Comparison of ENCODE assay signal across 31 mouse cellular contexts in genomic region chr2:115993877-115994276, GRCm38 (mm10).
A peak's percentile ranks its signal among the peaks of the same experiment; 100 is the strongest.
DNase-seq lines count a peak whose midpoint lies in the region; ATAC-seq and TF ChIP-seq lines count a peak whose summit lies in the region.
"Had no signal": no experiment of that assay in that cellular context is flagged by ENCODE, and none has a peak within 500 bp of the region (broad histone marks: within the 10 kb centered on the region; RNA-seq: fewer than 3 reads in every experiment).

No protein-coding gene starts in this region.

- ATAC-seq in embryonic facial prominence, embryonic 12.5 days (ENCODE audit: insufficient number of reproducible peaks, insufficient read depth, low FRiP score, low TSS enrichment): no peak
- ATAC-seq in hindbrain, embryonic 12.5 days (ENCODE audit: low FRiP score): no peak
- ATAC-seq in hindbrain, embryonic 14.5 days (ENCODE audit: low FRiP score): no peak
- ATAC-seq in kidney, embryonic 16.5 days (ENCODE audit: low FRiP score, low TSS enrichment): peak; percentile 15; the same call in 1 of the 2 replicates
- no peak for ATAC-seq in hindbrain, postnatal 0 days
- ATAC-seq: activated CD4-positive, CD25-positive, alpha-beta regulatory T cell, adult 4 months; inflammation-experienced regulatory T-cells, adult 6 months; liver, embryonic 12.5 days; liver, postnatal 0 days; midbrain, embryonic 16.5 days had no signal

- 40% methylated on average over 4 of the region's 4 CpGs for WGBS in embryonic facial prominence, embryonic 12.5 days
- WGBS in embryonic facial prominence, embryonic 10.5 days: 44% methylated on average over 4 of the region's 4 CpGs
- 70% methylated on average over 4 of the region's 4 CpGs for WGBS in hindbrain, embryonic 12.5 days
- 60% methylated on average over 4 of the region's 4 CpGs for whole genome bisulfite sequencing in hindbrain, embryonic 14.5 days
- 48% methylated on average over 4 of the region's 4 CpGs for WGBS in kidney, embryonic 16.5 days
- 60% methylated on average over 4 of the region's 4 CpGs for WGBS in hindbrain, postnatal 0 days

- H3K36me3 ChIP-seq in embryonic facial prominence, embryonic 12.5 days: 0 out of 2 replicates have a peak, but pooled peaks cover 3% of the 10 kb centered on the region
- H3K36me3 ChIP-seq in embryonic facial prominence, embryonic 10.5 days (replicated peaks): peaks cover 52% of the 10 kb centered on the region
- H3K36me3 ChIP-seq in hindbrain, embryonic 12.5 days: peaks cover 4% of the 10 kb centered on the region; the same call in 1 of the 2 replicates
- peaks cover 13% of the 10 kb centered on the region for H3K36me3 ChIP-seq in hindbrain, embryonic 14.5 days (replicated peaks; ENCODE audit: control insufficient read depth, insufficient read depth)
- peaks cover 9% of the 10 kb centered on the region; the same call in 1 of the 2 replicates for H3K36me3 ChIP-seq in kidney, embryonic 16.5 days (ENCODE audit: insufficient read depth, low read length)
- no peaks in the 10 kb centered on the region for H3K36me3 ChIP-seq in hindbrain, postnatal 0 days (ENCODE audit: insufficient read depth, low read length)
- H3K36me3 ChIP-seq: embryonic facial prominence, embryonic 13.5 days; liver, embryonic 12.5 days had no signal

- intact Hi-C loops in left cerebral cortex, postnatal 4 days (cut with DNase I): no loop called here

- no peak for TF ChIP-seq CTCF in hindbrain, postnatal 0 days (IDR thresholded peaks at IDR 0.05; ENCODE audit: low read depth)

- H3K4me3 ChIP-seq in embryonic facial prominence, embryonic 12.5 days: no peak overlapping the region
- H3K4me3 ChIP-seq in embryonic facial prominence, embryonic 10.5 days: no peak overlapping the region
- H3K4me3 ChIP-seq in hindbrain, embryonic 12.5 days: no peak overlapping the region
- no peak overlapping the region for H3K4me3 ChIP-seq in hindbrain, embryonic 14.5 days (replicated peaks; ENCODE audit: low read length)
- H3K4me3 ChIP-seq in kidney, embryonic 16.5 days (ENCODE audit: low read length): no peak overlapping the region
- no peak overlapping the region for H3K4me3 ChIP-seq in hindbrain, postnatal 0 days (ENCODE audit: low read length)
- H3K4me3 ChIP-seq: embryonic facial prominence, embryonic 13.5 days; liver, embryonic 12.5 days; neural tube, embryonic 12.5 days had no signal

- H3K27ac ChIP-seq in embryonic facial prominence, embryonic 12.5 days: peak overlapping the region; percentile 1
- H3K27ac ChIP-seq in embryonic facial prominence, embryonic 10.5 days (replicated peaks): no peak overlapping the region
- 0 out of 2 replicates have a peak overlapping the region, but pooled peaks have one; percentile 30 for H3K27ac ChIP-seq in hindbrain, embryonic 12.5 days
- H3K27ac ChIP-seq in hindbrain, embryonic 14.5 days: no peak overlapping the region
- no peak overlapping the region for H3K27ac ChIP-seq in kidney, embryonic 16.5 days (ENCODE audit: low read length)
- H3K27ac ChIP-seq in hindbrain, postnatal 0 days: peak overlapping the region; percentile 26; the same call in 1 of the 2 replicates
- H3K27ac ChIP-seq: embryonic facial prominence, embryonic 13.5 days; liver, embryonic 12.5 days; neural tube, embryonic 12.5 days; stomach, postnatal 0 days had no signal

- 0 out of 2 replicates have a peak, but pooled peaks cover 3% of the 10 kb centered on the region for H3K27me3 ChIP-seq in embryonic facial prominence, embryonic 12.5 days
- no peaks in the 10 kb centered on the region for H3K27me3 ChIP-seq in embryonic facial prominence, embryonic 10.5 days (replicated peaks; ENCODE audit: low read depth, poor library complexity, severe bottlenecking)
- no peaks in the 10 kb centered on the region for H3K27me3 ChIP-seq in hindbrain, embryonic 12.5 days
- H3K27me3 ChIP-seq in hindbrain, embryonic 14.5 days (ENCODE audit: control insufficient read depth, insufficient read depth, low read length): no peaks in the 10 kb centered on the region
- no peaks in the 10 kb centered on the region for H3K27me3 ChIP-seq in kidney, embryonic 16.5 days (ENCODE audit: insufficient read depth, low read length)
- no peaks in the 10 kb centered on the region for H3K27me3 ChIP-seq in hindbrain, postnatal 0 days (ENCODE audit: insufficient read depth, low read length)
- H3K27me3 ChIP-seq: CH12.LX; embryonic facial prominence, embryonic 13.5 days; liver, embryonic 12.5 days; neural tube, embryonic 12.5 days had no signal

- DNase-seq in embryonic facial prominence, embryonic 10.5 days (ENCODE audit: low spot score): no peak
- DNase-seq in hindbrain, embryonic 14.5 days (ENCODE audit: low spot score): no peak
- no peak for DNase-seq in kidney, postnatal 4 days
- DNase-seq in hindbrain, postnatal 0 days (ENCODE audit: low spot score): no peak
- no peak for DNase-seq in left cerebral cortex, postnatal 4 days
- DNase-seq: adrenal gland, postnatal 10 days; cerebellum, adult 9-10 months; cerebellum, postnatal 36 days; gastrocnemius, postnatal 25 days; heart, adult 11 months; heart, postnatal 36 days; kidney, adult 11 months; kidney, postnatal 36 days; liver, postnatal 0 days; lung, postnatal 36 days; right cerebral cortex, postnatal 4 days; thymus, adult 18-20 months; thymus, postnatal 25 days had no signal

- H3K4me1 ChIP-seq in embryonic facial prominence, embryonic 12.5 days: peaks cover 11% of the 10 kb centered on the region
- peaks cover 36% of the 10 kb centered on the region for H3K4me1 ChIP-seq in embryonic facial prominence, embryonic 10.5 days
- peaks cover 15% of the 10 kb centered on the region for H3K4me1 ChIP-seq in hindbrain, embryonic 12.5 days
- peaks cover 17% of the 10 kb centered on the region for H3K4me1 ChIP-seq in hindbrain, embryonic 14.5 days (replicated peaks; ENCODE audit: control insufficient read depth, insufficient read depth, low read length)
- peaks cover 26% of the 10 kb centered on the region for H3K4me1 ChIP-seq in kidney, embryonic 16.5 days (ENCODE audit: insufficient read depth, low read length)
- no peaks in the 10 kb centered on the region for H3K4me1 ChIP-seq in hindbrain, postnatal 0 days (ENCODE audit: insufficient read depth, low read length)
- H3K4me1 ChIP-seq: liver, embryonic 12.5 days had no signal

- no peak overlapping the region for H3K9ac ChIP-seq in embryonic facial prominence, embryonic 12.5 days
- no peak overlapping the region for H3K9ac ChIP-seq in hindbrain, embryonic 12.5 days
- no peak overlapping the region for H3K9ac ChIP-seq in hindbrain, embryonic 14.5 days
- no peak overlapping the region for H3K9ac ChIP-seq in kidney, embryonic 16.5 days (replicated peaks; ENCODE audit: low read length)
- no peak overlapping the region for H3K9ac ChIP-seq in hindbrain, postnatal 0 days (replicated peaks; ENCODE audit: low read length)
- H3K9ac ChIP-seq: embryonic facial prominence, embryonic 13.5 days; liver, embryonic 12.5 days; liver, postnatal 0 days; neural tube, embryonic 12.5 days had no signal

- no peak overlapping the region for H3K4me2 ChIP-seq in embryonic facial prominence, embryonic 12.5 days (replicated peaks)
- no peak overlapping the region for H3K4me2 ChIP-seq in hindbrain, embryonic 12.5 days (replicated peaks)
- no peak overlapping the region for H3K4me2 ChIP-seq in hindbrain, embryonic 14.5 days (replicated peaks)
- H3K4me2 ChIP-seq in kidney, embryonic 16.5 days (replicated peaks; ENCODE audit: low read depth, low read length): no peak overlapping the region
- no peak overlapping the region for H3K4me2 ChIP-seq in hindbrain, postnatal 0 days (ENCODE audit: low read depth, low read length)
- H3K4me2 ChIP-seq: embryonic facial prominence, embryonic 13.5 days; heart, embryonic 11.5 days; liver, embryonic 12.5 days; midbrain, embryonic 11.5 days; neural tube, embryonic 12.5 days had no signal

- no peaks in the 10 kb centered on the region for H3K9me3 ChIP-seq in embryonic facial prominence, embryonic 12.5 days
- H3K9me3 ChIP-seq in embryonic facial prominence, embryonic 10.5 days: no peaks in the 10 kb centered on the region
- H3K9me3 ChIP-seq in hindbrain, embryonic 12.5 days (replicated peaks): no peaks in the 10 kb centered on the region
- no peaks in the 10 kb centered on the region for H3K9me3 ChIP-seq in hindbrain, embryonic 14.5 days (ENCODE audit: control insufficient read depth, low read length)
- H3K9me3 ChIP-seq in kidney, embryonic 16.5 days (ENCODE audit: low read length): no peaks in the 10 kb centered on the region
- H3K9me3 ChIP-seq in hindbrain, postnatal 0 days (ENCODE audit: low read length): no peaks in the 10 kb centered on the region
- H3K9me3 ChIP-seq: embryonic facial prominence, embryonic 13.5 days; liver, embryonic 12.5 days; neural tube, embryonic 12.5 days had no signal

Comparison
In these comparisons a context has a peak if more than half of its experiments do, and no peak if none do; other contexts are left out.
1. H3K27ac ChIP-seq: peak in embryonic facial prominence, embryonic 12.5 days (single experiment), hindbrain, embryonic 12.5 days (single experiment) and hindbrain, postnatal 0 days (single experiment); none in embryonic facial prominence, embryonic 10.5 days (single experiment), hindbrain, embryonic 14.5 days (single experiment) and kidney, embryonic 16.5 days (single experiment).